Comparison of ENCODE assay signal across 23 mouse cellular contexts in the genomic region with DNA sequence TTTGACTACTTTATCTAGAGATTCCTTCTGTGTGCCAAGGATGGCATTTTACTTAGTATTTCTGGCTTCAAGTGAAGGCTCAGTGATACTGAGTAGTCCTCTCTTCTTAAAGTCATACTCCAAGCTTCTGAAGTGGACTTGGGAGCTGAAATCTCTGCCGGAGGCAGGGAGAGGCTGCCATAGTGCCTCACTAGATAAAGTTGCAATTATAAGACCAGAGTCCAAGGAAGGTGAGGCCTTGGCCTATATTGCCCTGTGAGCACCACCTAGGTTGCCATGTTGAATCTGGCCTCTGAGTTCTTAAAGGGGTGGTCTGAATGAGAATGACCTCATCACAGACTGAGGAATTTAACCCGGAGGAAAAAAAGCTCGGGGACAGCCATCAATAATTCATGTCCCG. TPM values are rescaled to one million over a fixed set of nuclear protein-coding genes. Genes with fewer than 3 reads are reported as not detected.
DNase-seq lines count a peak whose midpoint lies in the region; ATAC-seq and TF ChIP-seq lines count a peak whose summit lies in the region.
"Had no signal": no experiment of that assay in that cellular context is flagged by ENCODE, and none has a peak within 500 bp of the region (broad histone marks: within the 10 kb centered on the region; RNA-seq: fewer than 3 reads in every experiment).

No protein-coding gene starts in this region.

- H3K27me3 ChIP-seq in intestine, embryonic 15.5 days (replicated peaks), result no peaks in the 10 kb centered on the region
- H3K27me3 ChIP-seq in intestine, embryonic 16.5 days (replicated peaks; ENCODE audit: control insufficient read depth, insufficient read depth, low read length), result no peaks in the 10 kb centered on the region
- no peaks in the 10 kb centered on the region for H3K27me3 ChIP-seq in intestine, postnatal 0 days (replicated peaks; ENCODE audit: control insufficient read depth, insufficient read depth, low read length)
- H3K27me3 ChIP-seq in small intestine, adult 2 months (ENCODE audit: control insufficient read depth, insufficient read depth, low read length), result no peaks in the 10 kb centered on the region
- no peaks in the 10 kb centered on the region for H3K27me3 ChIP-seq in heart, embryonic 11.5 days (ENCODE audit: control insufficient read depth, insufficient read depth, low read length)
- no peaks in the 10 kb centered on the region for H3K27me3 ChIP-seq in forebrain, embryonic 13.5 days
- H3K27me3 ChIP-seq: Patski had no signal

- no peak overlapping the region for H3K4me3 ChIP-seq in intestine, embryonic 15.5 days (replicated peaks)
- H3K4me3 ChIP-seq in intestine, embryonic 16.5 days (ENCODE audit: low read length), result no peak overlapping the region
- no peak overlapping the region for H3K4me3 ChIP-seq in intestine, postnatal 0 days (ENCODE audit: low read depth, low read length)
- no peak overlapping the region for H3K4me3 ChIP-seq in small intestine, adult 2 months (ENCODE audit: low read depth, low read length)
- H3K4me3 ChIP-seq in heart, embryonic 11.5 days (ENCODE audit: low read depth, low read length), result no peak overlapping the region
- H3K4me3 ChIP-seq in forebrain, embryonic 13.5 days, result no peak overlapping the region

- H3K4me2 ChIP-seq in intestine, embryonic 15.5 days (replicated peaks), result no peak overlapping the region
- H3K4me2 ChIP-seq in intestine, embryonic 16.5 days (ENCODE audit: low read depth, low read length), result no peak overlapping the region; the same call in 1 of the 2 replicates
- no peak overlapping the region for H3K4me2 ChIP-seq in intestine, postnatal 0 days (replicated peaks; ENCODE audit: low read depth)
- no peak overlapping the region for H3K4me2 ChIP-seq in heart, embryonic 11.5 days
- no peak overlapping the region for H3K4me2 ChIP-seq in forebrain, embryonic 13.5 days

- peak; percentile 79 for ATAC-seq in intestine, embryonic 15.5 days
- peak; percentile 81 for ATAC-seq in intestine, embryonic 16.5 days
- ATAC-seq in intestine, postnatal 0 days, result peak; percentile 84
- no peak for ATAC-seq in heart, embryonic 11.5 days (replicated peaks; ENCODE audit: insufficient number of reproducible peaks, low FRiP score, low TSS enrichment)
- ATAC-seq in forebrain, embryonic 13.5 days, result no peak
- ATAC-seq: activated CD4-positive, CD25-positive, alpha-beta regulatory T cell, adult 4 months; CD4-positive, CD25-positive, alpha-beta regulatory T cell, adult 4 months; Patski had no signal

- H3K9ac ChIP-seq in intestine, embryonic 15.5 days, result no peak overlapping the region
- no peak overlapping the region for H3K9ac ChIP-seq in intestine, embryonic 16.5 days (ENCODE audit: low read depth, low read length)
- no peak overlapping the region for H3K9ac ChIP-seq in intestine, postnatal 0 days (ENCODE audit: low read depth, low read length)
- no peak overlapping the region for H3K9ac ChIP-seq in heart, embryonic 11.5 days (ENCODE audit: low read depth, low read length)
- H3K9ac ChIP-seq in forebrain, embryonic 13.5 days, result no peak overlapping the region

- no peaks in the 10 kb centered on the region for H3K36me3 ChIP-seq in intestine, embryonic 15.5 days
- no peaks in the 10 kb centered on the region for H3K36me3 ChIP-seq in intestine, embryonic 16.5 days (ENCODE audit: control insufficient read depth, insufficient read depth, low read length)
- no peaks in the 10 kb centered on the region for H3K36me3 ChIP-seq in intestine, postnatal 0 days (ENCODE audit: control insufficient read depth, insufficient read depth)
- no peaks in the 10 kb centered on the region for H3K36me3 ChIP-seq in small intestine, adult 2 months (ENCODE audit: control insufficient read depth, insufficient read depth, low read length)
- H3K36me3 ChIP-seq in heart, embryonic 11.5 days (ENCODE audit: control insufficient read depth, insufficient read depth, low read length), result no peaks in the 10 kb centered on the region
- no peaks in the 10 kb centered on the region for H3K36me3 ChIP-seq in forebrain, embryonic 13.5 days (ENCODE audit: poor library complexity, severe bottlenecking)
- H3K36me3 ChIP-seq: G1E had no signal

- TF ChIP-seq CTCF in intestine, postnatal 0 days (IDR thresholded peaks at IDR 0.05; ENCODE audit: low read depth), result no peak
- no peak for TF ChIP-seq CTCF in small intestine, adult 2 months (IDR thresholded peaks at IDR 0.05; ENCODE audit: extremely low read depth, insufficient read length, insufficient replicate concordance, low read depth, low read length)

- no peak for TF ChIP-seq POLR2A in small intestine, adult 2 months (IDR thresholded peaks at IDR 0.05; ENCODE audit: low read depth, low read length)

- 0 out of 2 replicates have a peak overlapping the region, but pooled peaks have one; percentile 18 for H3K27ac ChIP-seq in intestine, embryonic 15.5 days
- peak overlapping the region; percentile 68 for H3K27ac ChIP-seq in intestine, embryonic 16.5 days (ENCODE audit: low read length)
- H3K27ac ChIP-seq in intestine, postnatal 0 days (ENCODE audit: low read depth, low read length), result peak overlapping the region; percentile 71; the same call in 1 of the 2 replicates
- peak overlapping the region; percentile 84 for H3K27ac ChIP-seq in small intestine, adult 2 months (ENCODE audit: insufficient read depth, low read depth, low read length)
- H3K27ac ChIP-seq in heart, embryonic 11.5 days (ENCODE audit: low read depth, low read length), result no peak overlapping the region
- no peak overlapping the region for H3K27ac ChIP-seq in forebrain, embryonic 13.5 days

- H3K4me1 ChIP-seq in intestine, embryonic 15.5 days (replicated peaks), result 0 out of 2 replicates have a peak, but pooled peaks cover 2% of the 10 kb centered on the region
- H3K4me1 ChIP-seq in intestine, embryonic 16.5 days (ENCODE audit: control insufficient read depth, insufficient read depth, low read length), result no peaks in the 10 kb centered on the region
- H3K4me1 ChIP-seq in intestine, postnatal 0 days (replicated peaks; ENCODE audit: control insufficient read depth, insufficient read depth, low read length), result peaks cover 5% of the 10 kb centered on the region; the same call in 1 of the 2 replicates
- H3K4me1 ChIP-seq in small intestine, adult 2 months (ENCODE audit: control insufficient read depth, insufficient read depth, insufficient read length, low read length), result peaks cover 26% of the 10 kb centered on the region
- no peaks in the 10 kb centered on the region for H3K4me1 ChIP-seq in heart, embryonic 11.5 days (ENCODE audit: control insufficient read depth, insufficient read depth, low read length)
- H3K4me1 ChIP-seq in forebrain, embryonic 13.5 days, result no peaks in the 10 kb centered on the region

- intact Hi-C loops in heart, postnatal 25 days (cut with DNase I), result no loop called here

- DNase-seq in heart, postnatal 25 days (ENCODE audit: low spot score), result no peak
- DNase-seq in cerebellum, postnatal 25 days, result no peak
- DNase-seq: adrenal gland, adult 2 months; adrenal gland, adult 8-10 months; adrenal gland, postnatal 10 days; adrenal gland, postnatal 14 days; adrenal gland, postnatal 25 days; adrenal gland, postnatal 36 days; B cell, adult 2 months; cerebellum, adult 11 months; cerebellum, adult 11-12 months had no signal

- WGBS in intestine, embryonic 15.5 days, result 76% methylated on average over 4 of the region's 4 CpGs
- WGBS in intestine, embryonic 16.5 days, result 75% methylated on average over 4 of the region's 4 CpGs
- 59% methylated on average over 4 of the region's 4 CpGs for WGBS in intestine, postnatal 0 days
- 61% methylated on average over 4 of the region's 4 CpGs for WGBS in small intestine, adult 2 months
- 81% methylated on average over 4 of the region's 4 CpGs for WGBS in heart, embryonic 11.5 days (ENCODE audit: insufficient replicate concordance)
- 82% methylated on average over 4 of the region's 4 CpGs for WGBS in forebrain, embryonic 13.5 days

- no peaks in the 10 kb centered on the region for H3K9me3 ChIP-seq in intestine, embryonic 15.5 days
- H3K9me3 ChIP-seq in intestine, embryonic 16.5 days (ENCODE audit: control insufficient read depth, low read length), result no peaks in the 10 kb centered on the region
- no peaks in the 10 kb centered on the region for H3K9me3 ChIP-seq in intestine, postnatal 0 days (ENCODE audit: control insufficient read depth)
- H3K9me3 ChIP-seq in heart, embryonic 11.5 days (replicated peaks; ENCODE audit: control insufficient read depth, low read length), result no peaks in the 10 kb centered on the region
- H3K9me3 ChIP-seq in forebrain, embryonic 13.5 days (replicated peaks), result no peaks in the 10 kb centered on the region
- H3K9me3 ChIP-seq: G1E had no signal

RNA-seq across cellular contexts. Expression of a gene that starts 8.7 kb away (rescaled TPM):
- polyA plus RNA-seq in intestine, embryonic 15.5 days (2015; fragmentation: Nextera tagmentation; extraction: Ambion mirVana), result 0.10 TPM in 2 replicates
- 0.12 TPM in 2 replicates for polyA plus RNA-seq in intestine, embryonic 16.5 days (2015; fragmentation: Nextera tagmentation; extraction: Ambion mirVana)
- 0.13 and 0.24 TPM in 2 replicates for polyA plus RNA-seq in intestine, postnatal 0 days (2015; fragmentation: Nextera tagmentation; extraction: Ambion mirVana)
- 0.10 and 0.25 TPM in 2 replicates for polyA plus RNA-seq in small intestine, adult 2 months (2012; rRNA removed)
- 0.16 TPM in 1 of 2 replicates, not detected in the other for polyA plus RNA-seq in heart, embryonic 11.5 days (2014; fragmentation: Nextera tagmentation; extraction: Ambion mirVana)
- total RNA-seq in heart, postnatal 25 days (2021), result not detected
- polyA plus RNA-seq in forebrain, embryonic 13.5 days (2015; fragmentation: Nextera tagmentation; extraction: Ambion mirVana), result not detected in 2 replicates
- total RNA-seq: adrenal gland, postnatal 14 days; G1E; MEL had no signal
- polyA plus RNA-seq: activated CD4-positive, CD25-positive, alpha-beta regulatory T cell, adult 4 months; CD4-positive, CD25-positive, alpha-beta regulatory T cell, adult 4 months; G1E; Patski had no signal

RNA-seq across cellular contexts. Expression of a gene that starts 24.4 kb away (rescaled TPM):
- polyA plus RNA-seq in intestine, embryonic 15.5 days (2015; fragmentation: Nextera tagmentation; extraction: Ambion mirVana), result 0.04 and 0.10 TPM in 2 replicates
- polyA plus RNA-seq in intestine, embryonic 16.5 days (2015; fragmentation: Nextera tagmentation; extraction: Ambion mirVana), result 0.13 and 0.16 TPM in 2 replicates
- polyA plus RNA-seq in intestine, postnatal 0 days (2015; fragmentation: Nextera tagmentation; extraction: Ambion mirVana), result 0.16 and 0.27 TPM in 2 replicates
- 0.17 and 0.86 TPM in 2 replicates for polyA plus RNA-seq in small intestine, adult 2 months (2012; rRNA removed)
- 0.03 TPM in 2 replicates for polyA plus RNA-seq in heart, embryonic 11.5 days (2014; fragmentation: Nextera tagmentation; extraction: Ambion mirVana)
- under 1 TPM; 0.03 to 0.05 TPM for total RNA-seq in heart, postnatal 25 days (2021)
- polyA plus RNA-seq in forebrain, embryonic 13.5 days (2015; fragmentation: Nextera tagmentation; extraction: Ambion mirVana), result 0.04 TPM in 2 replicates
- total RNA-seq: CH12.LX, MEL had no signal
- polyA plus RNA-seq: G1E had no signal

RNA-seq across cellular contexts. Expression of a gene that starts 43.5 kb away (rescaled TPM):
- 6.2 and 8.1 TPM in 2 replicates for polyA plus RNA-seq in intestine, embryonic 15.5 days (2015; fragmentation: Nextera tagmentation; extraction: Ambion mirVana)
- polyA plus RNA-seq in intestine, embryonic 16.5 days (2015; fragmentation: Nextera tagmentation; extraction: Ambion mirVana), result 11.9 and 19.2 TPM in 2 replicates
- 21.3 and 26.3 TPM in 2 replicates for polyA plus RNA-seq in intestine, postnatal 0 days (2015; fragmentation: Nextera tagmentation; extraction: Ambion mirVana)
- polyA plus RNA-seq in small intestine, adult 2 months (2012; rRNA removed), result 5.6 and 14.8 TPM in 2 replicates
- polyA plus RNA-seq in heart, embryonic 11.5 days (2014; fragmentation: Nextera tagmentation; extraction: Ambion mirVana), result 0.31 and 0.94 TPM in 2 replicates
- 1 to 10 TPM; 1.4 TPM for total RNA-seq in heart, postnatal 25 days (2021)
- polyA plus RNA-seq in forebrain, embryonic 13.5 days (2015; fragmentation: Nextera tagmentation; extraction: Ambion mirVana), result 1.2 TPM in 2 replicates

RNA-seq across cellular contexts. Expression of a gene that starts 43.9 kb away (rescaled TPM):
- polyA plus RNA-seq in intestine, embryonic 15.5 days (2015; fragmentation: Nextera tagmentation; extraction: Ambion mirVana), result 23.8 and 25.1 TPM in 2 replicates
- 36.0 and 40.9 TPM in 2 replicates for polyA plus RNA-seq in intestine, embryonic 16.5 days (2015; fragmentation: Nextera tagmentation; extraction: Ambion mirVana)
- 46.8 and 53.2 TPM in 2 replicates for polyA plus RNA-seq in intestine, postnatal 0 days (2015; fragmentation: Nextera tagmentation; extraction: Ambion mirVana)
- 7.1 and 16.4 TPM in 2 replicates for polyA plus RNA-seq in small intestine, adult 2 months (2012; rRNA removed)
- polyA plus RNA-seq in heart, embryonic 11.5 days (2014; fragmentation: Nextera tagmentation; extraction: Ambion mirVana), result 12.7 and 14.9 TPM in 2 replicates
- total RNA-seq in heart, postnatal 25 days (2021), result 10 to 100 TPM; 12.1 to 14.3 TPM
- 17.0 and 17.8 TPM in 2 replicates for polyA plus RNA-seq in forebrain, embryonic 13.5 days (2015; fragmentation: Nextera tagmentation; extraction: Ambion mirVana)

Comparison
In these comparisons a context has a peak if more than half of its experiments do, and no peak if none do; other contexts are left out.
1. ATAC-seq: peak in intestine, embryonic 15.5 days (single experiment), intestine, embryonic 16.5 days (single experiment) and intestine, postnatal 0 days (single experiment); none in heart, embryonic 11.5 days (single experiment) and forebrain, embryonic 13.5 days (single experiment).
2. H3K27ac ChIP-seq: peak in intestine, embryonic 15.5 days (single experiment), intestine, embryonic 16.5 days (single experiment), intestine, postnatal 0 days (single experiment) and small intestine, adult 2 months (single experiment); none in heart, embryonic 11.5 days (single experiment) and forebrain, embryonic 13.5 days (single experiment).